Mouse (Mus musculus) heart, embryonic 15.5 days (tissue): ENCODE measurements around the gene Mettl16. TPM values are rescaled to one million over a fixed set of nuclear protein-coding genes. Genes with fewer than 3 reads are reported as not detected.

Experiments
- ATAC-seq: fragments of 200-750 bp; cut with Nextera tagmentation; replicated peaks from 2 replicates; pipeline ENCODE4 v1.8.0; 2017; ENCODE audit warnings: low read depth, moderate TSS enrichment; ENCODE audit not compliant: insufficient number of reproducible peaks, insufficient read depth, low FRiP score
- H3K27ac ChIP-seq: fragments of 300-500 bp; sonication (generic); 2 replicates; pipeline ENCODE4 v1.5.1; 2015; ENCODE audit warnings: mild to moderate bottlenecking, inconsistent platforms
- H3K27me3 ChIP-seq: fragments of 300-500 bp; sonication (generic); 2 replicates; pipeline ENCODE4 v1.6.1; 2015; ENCODE audit warnings: inconsistent platforms
- H3K36me3 ChIP-seq: fragments of 300-500 bp; sonication (generic); 2 replicates; pipeline ENCODE4 v1.6.1; 2015; ENCODE audit warnings: mild to moderate bottlenecking, inconsistent platforms
- H3K4me1 ChIP-seq: fragments of 300-500 bp; sonication (generic); replicated peaks from 2 replicates; pipeline ENCODE4 v1.6.1; 2015; ENCODE audit warnings: inconsistent platforms
- H3K4me2 ChIP-seq: fragments of 300-500 bp; sonication (generic); 2 replicates; pipeline ENCODE4 v1.6.1; 2015; ENCODE audit warnings: inconsistent platforms, mild to moderate bottlenecking, moderate library complexity
- H3K4me3 ChIP-seq: fragments of 300-500 bp; sonication (generic); 2 replicates; pipeline ENCODE4 v1.5.1; 2015; ENCODE audit warnings: mild to moderate bottlenecking, inconsistent platforms
- H3K9ac ChIP-seq: fragments of 300-500 bp; sonication (generic); 2 replicates; pipeline ENCODE4 v1.6.1; 2015; ENCODE audit warnings: mild to moderate bottlenecking, inconsistent platforms
- H3K9me3 ChIP-seq: fragments of 300-500 bp; sonication (generic); replicated peaks from 2 replicates; pipeline ENCODE4 v1.6.1; 2016; ENCODE audit warnings: inconsistent platforms
- WGBS: fragments of 180-500 bp; shearing (Covaris S2); methylation state at CpG from one replicate; pipeline ENCODE4 v1.1.7; 2015; ENCODE audit warnings: mixed read lengths; 5-methylcytosine and 5-hydroxymethylcytosine counted together
- polyA plus RNA-seq: library from polyadenylated mRNA; unstranded; fragments of >200 nt; fragmentation: Nextera tagmentation; extraction: Ambion mirVana; gene quantifications from 2 replicates; pipeline ENCODE4 v1.2.1, GENCODE M21; 2015

Gene Mettl16
- 28.0 and 30.5 TPM in 2 replicates for polyA plus RNA-seq

DNA sequence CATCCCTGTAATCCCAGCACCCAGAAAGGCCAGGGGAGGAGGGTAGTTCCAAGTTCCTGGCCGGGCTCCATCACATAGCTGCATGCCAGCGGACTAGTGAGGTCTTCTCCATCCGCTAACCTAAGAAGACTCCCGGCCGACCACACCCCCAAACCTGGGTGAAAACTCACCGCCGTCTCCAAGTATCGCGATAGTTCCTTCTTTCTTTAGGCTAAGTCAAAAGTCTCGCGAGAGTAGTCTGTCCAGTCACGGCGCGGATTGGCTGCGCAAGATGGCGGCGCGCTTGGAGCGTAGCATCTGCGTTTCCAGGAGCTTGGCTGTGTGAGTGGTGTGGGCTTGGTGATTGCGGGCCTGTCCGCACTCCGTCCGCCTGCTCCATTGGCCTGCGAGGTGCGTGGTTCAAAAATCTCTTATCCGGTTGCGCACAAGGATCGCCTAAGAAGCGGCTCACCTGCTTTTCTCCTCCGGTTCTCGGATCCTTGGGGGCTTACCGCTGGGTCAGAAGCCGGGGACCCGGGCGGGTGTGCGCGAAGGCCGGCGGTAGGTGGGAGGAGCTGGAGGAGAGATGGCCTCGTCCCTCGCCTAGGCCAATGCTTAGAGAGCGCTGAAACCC is at the start of gene Mettl16:
Mettl16 (plus strand) TSS at position 236 of the 613 bp plus-strand sequence.
- H3K27ac ChIP-seq = peak within 1 kb of the TSS; percentile 94
- no peaks in the 10 kb centered on the region for H3K9me3 ChIP-seq
- H3K4me2 ChIP-seq = peak within 1 kb of the TSS; percentile 83
- peak; percentile 90 for ATAC-seq
- under 1% methylated on average over 43 of the region's 43 CpGs for WGBS
- H3K4me1 ChIP-seq = peaks cover 15% of the 10 kb centered on the region
- H3K27me3 ChIP-seq = no peaks in the 10 kb centered on the region
- peak within 1 kb of the TSS; percentile 93 for H3K4me3 ChIP-seq
- H3K9ac ChIP-seq = peak within 1 kb of the TSS; percentile 85
- peaks cover 17% of the 10 kb centered on the region for H3K36me3 ChIP-seq

DNA sequence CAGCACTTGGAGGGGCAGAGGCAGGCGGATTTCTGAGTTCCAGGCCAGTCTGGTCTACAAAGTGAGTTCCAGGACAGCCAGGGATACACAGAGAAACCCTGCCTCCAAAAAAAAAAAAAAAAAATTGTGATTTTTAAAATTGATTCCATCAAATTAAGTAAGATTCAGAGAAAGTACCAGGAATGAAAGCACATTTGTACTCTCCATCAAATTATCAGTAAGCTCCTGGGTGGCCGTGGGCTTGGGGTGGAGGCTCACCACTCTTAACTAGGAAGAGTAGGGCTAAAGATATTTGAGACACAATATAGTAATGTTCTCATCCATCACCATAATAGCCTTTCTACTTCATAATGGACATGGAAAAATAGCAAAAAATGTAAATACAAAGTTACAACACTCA is 49.5 kb upstream of the Mettl16 start:
- no peaks in the 10 kb centered on the region for H3K9me3 ChIP-seq
- no peak for ATAC-seq
- no peaks in the 10 kb centered on the region for H3K27me3 ChIP-seq
- H3K4me3 ChIP-seq = no peak overlapping the region
- no peaks in the 10 kb centered on the region for H3K36me3 ChIP-seq
- H3K4me2 ChIP-seq = peak overlapping the region; percentile 41
- 42% methylated on average over 2 of the region's 2 CpGs for WGBS
- peaks cover 38% of the 10 kb centered on the region for H3K4me1 ChIP-seq
- no peak overlapping the region for H3K9ac ChIP-seq
- H3K27ac ChIP-seq = no peak overlapping the region

DNA sequence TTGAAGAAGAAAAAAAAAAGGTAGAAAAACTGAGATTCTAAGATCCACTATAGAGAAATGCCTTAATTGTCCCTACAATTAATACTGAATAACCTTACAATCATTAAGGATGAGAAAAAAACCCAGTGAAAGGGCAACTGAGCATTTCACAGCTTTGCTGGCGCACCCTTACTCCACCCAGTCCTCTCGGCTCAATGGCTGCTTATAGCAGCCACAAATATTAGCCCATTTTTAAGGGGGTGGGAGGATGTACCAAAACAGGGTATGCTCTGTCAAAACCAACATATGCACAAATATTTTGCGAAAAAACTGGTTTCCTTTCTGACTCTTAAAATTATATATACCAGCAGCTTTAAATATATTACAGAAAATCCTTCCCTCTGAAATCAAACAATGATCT is 48.7 kb upstream of the Mettl16 start:
- no peak overlapping the region for H3K27ac ChIP-seq
- H3K4me2 ChIP-seq = peak overlapping the region; percentile 78
- no peaks in the 10 kb centered on the region for H3K27me3 ChIP-seq
- H3K4me1 ChIP-seq = peaks cover 33% of the 10 kb centered on the region
- WGBS = 28% methylated on average over 3 of the region's 3 CpGs
- no peaks in the 10 kb centered on the region for H3K36me3 ChIP-seq
- H3K9ac ChIP-seq = peak overlapping the region; percentile 38; the same call in 1 of the 2 replicates
- H3K4me3 ChIP-seq = peak overlapping the region; percentile 39
- no peak for ATAC-seq
- H3K9me3 ChIP-seq = no peaks in the 10 kb centered on the region

DNA sequence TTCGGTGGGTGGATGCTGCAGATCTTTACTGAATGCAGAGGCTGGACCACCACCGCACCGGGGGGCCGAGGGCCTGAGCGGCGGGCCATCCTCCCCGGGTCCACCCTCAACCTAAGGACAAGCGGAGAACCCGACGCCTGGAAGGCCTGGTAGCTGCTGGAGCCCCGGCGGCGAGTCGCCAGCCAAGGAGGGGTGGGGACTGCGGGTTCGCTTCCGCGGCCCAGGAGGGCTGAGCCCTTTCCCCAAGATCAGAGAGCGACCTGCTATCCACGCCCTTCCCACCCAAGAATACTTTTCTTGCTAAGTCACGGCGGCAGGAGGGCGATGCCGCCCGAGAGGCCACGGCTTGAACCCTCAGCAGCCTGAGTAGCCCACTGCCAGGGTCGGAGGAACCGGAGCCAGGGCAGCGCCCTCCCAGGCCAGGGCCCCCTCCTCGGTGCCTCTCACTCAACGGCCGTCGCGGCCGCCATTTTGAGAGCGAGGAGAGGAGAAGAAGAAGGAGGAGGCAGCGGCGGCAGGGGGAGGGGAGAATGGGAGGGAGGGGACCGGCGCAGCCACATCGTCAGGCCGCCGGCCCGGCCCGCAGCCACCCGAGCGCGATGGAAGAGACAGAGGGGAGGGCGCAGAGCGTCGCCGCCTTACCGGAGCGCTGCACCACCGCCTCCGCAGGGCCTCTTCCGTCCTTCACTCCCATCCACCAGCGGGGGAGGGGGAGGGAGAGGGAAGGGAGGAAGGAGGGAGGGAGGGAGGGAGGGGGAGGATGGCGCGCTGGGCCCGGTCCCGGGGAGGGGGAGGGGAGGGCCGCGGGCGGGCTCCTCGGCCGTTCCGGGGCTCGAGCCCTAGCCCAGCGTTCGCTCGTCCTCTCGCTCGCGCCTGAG is 47.0 kb upstream of the Mettl16 start:
- peak; percentile 81 for ATAC-seq
- H3K4me2 ChIP-seq = peak overlapping the region; percentile 78
- H3K36me3 ChIP-seq = no peaks in the 10 kb centered on the region
- H3K4me3 ChIP-seq = peak overlapping the region; percentile 72
- H3K27ac ChIP-seq = peak overlapping the region; percentile 99
- H3K27me3 ChIP-seq = no peaks in the 10 kb centered on the region
- H3K9me3 ChIP-seq = no peaks in the 10 kb centered on the region
- H3K4me1 ChIP-seq = peaks cover 30% of the 10 kb centered on the region
- WGBS = under 1% methylated on average over 62 of the region's 75 CpGs
- peak overlapping the region; percentile 96 for H3K9ac ChIP-seq

DNA sequence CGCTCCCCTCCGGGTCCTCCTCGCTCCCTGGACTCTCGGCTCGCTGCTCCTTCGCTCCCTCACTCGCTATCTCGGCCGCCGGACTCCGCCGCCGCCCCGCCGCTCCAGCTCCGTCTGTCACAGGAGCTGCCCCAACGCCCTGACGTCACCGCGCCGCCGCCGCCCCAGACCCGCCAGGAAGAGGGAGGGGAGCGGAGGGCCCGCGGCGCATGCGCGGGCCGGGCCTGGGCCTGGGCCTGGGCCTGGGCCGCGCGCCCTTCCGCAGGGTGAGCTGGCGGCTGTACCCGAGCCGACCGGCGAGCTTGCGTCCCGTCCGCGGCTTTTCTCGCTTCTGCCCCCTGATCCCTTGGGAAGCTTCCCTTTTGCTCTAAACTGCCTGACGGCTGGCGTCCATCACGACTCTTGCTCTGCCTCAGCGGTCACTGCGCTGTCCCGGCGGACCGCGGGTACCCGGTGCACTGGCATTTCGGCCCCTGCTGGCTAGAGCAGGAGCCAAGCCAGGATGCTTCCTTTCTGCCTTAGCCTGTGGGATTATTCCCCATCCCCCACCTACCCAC is 46.3 kb upstream of the Mettl16 start, which contains the start of gene Pafah1b1:
Pafah1b1 (minus strand) TSS at position 436 of the 557 bp plus-strand sequence.
- H3K4me1 ChIP-seq = peaks cover 28% of the 10 kb centered on the region
- H3K36me3 ChIP-seq = no peaks in the 10 kb centered on the region
- peak within 1 kb of the TSS; percentile 99 for H3K27ac ChIP-seq
- no peaks in the 10 kb centered on the region for H3K27me3 ChIP-seq
- no peaks in the 10 kb centered on the region for H3K9me3 ChIP-seq
- peak; percentile 97 for ATAC-seq
- under 1% methylated on average over 47 of the region's 56 CpGs for WGBS
- peak within 1 kb of the TSS; percentile 72 for H3K4me3 ChIP-seq
- H3K9ac ChIP-seq = peak within 1 kb of the TSS; percentile 96
- peak within 1 kb of the TSS; percentile 78 for H3K4me2 ChIP-seq

DNA sequence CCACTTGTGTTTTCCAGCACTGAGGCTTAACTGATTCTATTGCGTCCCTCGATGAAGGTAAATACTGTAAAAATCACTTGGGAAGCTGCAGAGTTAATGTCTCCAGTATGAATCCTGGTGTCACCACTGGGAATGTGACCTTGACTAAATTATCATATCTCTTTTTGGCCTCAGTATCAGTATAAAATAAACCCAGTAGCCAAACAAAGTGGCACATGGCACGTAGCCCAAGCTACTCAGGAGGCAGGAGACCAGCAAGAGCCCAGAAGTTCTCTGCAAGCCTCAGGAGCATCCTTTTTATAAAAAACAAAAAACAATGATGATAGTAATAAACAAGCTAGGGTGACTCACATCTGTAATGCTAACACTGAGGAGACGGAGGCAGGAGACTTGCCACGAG is 45.4 kb upstream of the Mettl16 start:
- Histone ChIP-seq H3K27ac (peak overlapping the region; percentile 99), H3K4me2 (peak overlapping the region; percentile 62), H3K4me3 (no peak overlapping the region; the same call in 1 of the 2 replicates), H3K36me3 (no peaks in the 10 kb centered on the region), H3K9ac (no peak overlapping the region), H3K9me3 (no peaks in the 10 kb centered on the region), H3K27me3 (no peaks in the 10 kb centered on the region), H3K4me1 (peaks cover 23% of the 10 kb centered on the region)
- no peak for ATAC-seq
- WGBS = 29% methylated on average over 5 of the region's 5 CpGs

DNA sequence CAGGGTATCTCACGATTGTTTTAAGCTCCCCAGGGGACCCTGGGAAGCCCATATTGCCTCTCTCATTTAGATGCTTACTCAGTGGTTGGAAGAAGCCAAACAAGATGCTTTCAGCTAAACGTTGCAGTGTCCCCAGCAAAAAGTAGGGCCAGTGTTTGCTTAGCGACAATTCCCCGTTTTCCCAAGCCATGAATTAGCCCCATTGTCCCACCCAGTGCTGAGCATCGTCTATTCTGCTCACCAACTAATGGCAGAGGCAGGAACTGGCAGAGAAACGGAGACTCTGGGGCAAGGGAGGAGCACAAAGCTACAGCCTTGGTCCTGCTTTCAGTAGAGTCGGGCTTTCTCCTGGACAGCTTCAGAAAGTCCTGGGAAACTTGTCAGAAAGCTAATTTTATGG is 35.7 kb upstream of the Mettl16 start:
- H3K27ac ChIP-seq = no peak overlapping the region
- H3K9ac ChIP-seq = no peak overlapping the region
- H3K4me3 ChIP-seq = no peak overlapping the region
- H3K4me1 ChIP-seq = 0 out of 2 replicates have a peak, but pooled peaks cover 2% of the 10 kb centered on the region
- H3K27me3 ChIP-seq = no peaks in the 10 kb centered on the region
- H3K4me2 ChIP-seq = no peak overlapping the region
- no peaks in the 10 kb centered on the region; the same call in 1 of the 2 replicates for H3K9me3 ChIP-seq
- no peaks in the 10 kb centered on the region for H3K36me3 ChIP-seq
- no peak for ATAC-seq
- 30% methylated on average over 7 of the region's 7 CpGs for WGBS

DNA sequence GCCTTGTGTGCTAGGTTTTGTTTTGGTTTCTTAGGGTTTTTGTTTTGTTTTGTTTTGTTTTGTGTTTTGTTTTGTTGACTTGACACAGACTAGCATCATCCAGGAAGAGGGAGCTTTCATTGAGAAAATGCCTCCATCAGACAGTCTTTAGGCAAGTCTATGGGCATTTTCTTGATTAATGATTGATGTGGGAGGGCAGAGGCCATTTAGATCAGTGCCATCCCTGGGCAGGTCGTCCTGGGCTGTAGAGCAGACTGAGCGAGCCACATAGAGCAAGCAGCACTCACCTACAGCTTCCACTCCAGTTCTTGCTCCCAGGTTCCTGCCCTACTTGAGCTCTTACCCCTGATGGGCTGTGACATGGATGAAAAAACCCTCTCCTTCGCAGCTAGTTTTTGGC is 32.8 kb upstream of the Mettl16 start:
- Histone ChIP-seq H3K27me3 (no peaks in the 10 kb centered on the region), H3K27ac (no peak overlapping the region), H3K9me3 (no peaks in the 10 kb centered on the region; the same call in 1 of the 2 replicates), H3K4me3 (no peak overlapping the region), H3K9ac (no peak overlapping the region), H3K36me3 (no peaks in the 10 kb centered on the region), H3K4me2 (no peak overlapping the region), H3K4me1 (0 out of 2 replicates have a peak, but pooled peaks cover 2% of the 10 kb centered on the region)
- ATAC-seq = no peak
- WGBS = 73% methylated on average over 3 of the region's 3 CpGs

DNA sequence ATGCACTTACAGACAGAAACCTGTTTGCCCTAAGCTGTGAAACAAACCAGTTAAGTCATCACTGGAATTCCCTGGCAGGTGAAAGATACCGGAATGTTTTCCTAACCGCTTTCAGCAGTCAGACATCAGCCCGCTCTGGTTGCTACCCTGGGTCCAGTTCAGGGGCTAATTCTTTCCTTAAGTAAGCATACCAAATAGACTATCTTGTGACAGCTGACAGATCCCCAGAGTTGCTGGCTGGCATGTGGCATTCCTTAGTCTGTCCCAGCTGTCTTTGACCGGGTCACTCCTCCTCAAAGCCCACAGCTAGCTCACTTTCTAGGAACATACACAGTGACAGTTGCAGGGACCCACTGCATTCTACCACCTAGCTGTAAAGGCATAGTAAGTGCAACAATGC is 22.6 kb upstream of the Mettl16 start:
- H3K27ac ChIP-seq = peak overlapping the region; percentile 70
- H3K9ac ChIP-seq = no peak overlapping the region
- no peaks in the 10 kb centered on the region for H3K36me3 ChIP-seq
- H3K4me2 ChIP-seq = no peak overlapping the region
- peak; percentile 78 for ATAC-seq
- H3K27me3 ChIP-seq = no peaks in the 10 kb centered on the region
- no peaks in the 10 kb centered on the region for H3K9me3 ChIP-seq
- H3K4me3 ChIP-seq = no peak overlapping the region
- peaks cover 20% of the 10 kb centered on the region for H3K4me1 ChIP-seq
- 22% methylated on average over 4 of the region's 4 CpGs for WGBS

DNA sequence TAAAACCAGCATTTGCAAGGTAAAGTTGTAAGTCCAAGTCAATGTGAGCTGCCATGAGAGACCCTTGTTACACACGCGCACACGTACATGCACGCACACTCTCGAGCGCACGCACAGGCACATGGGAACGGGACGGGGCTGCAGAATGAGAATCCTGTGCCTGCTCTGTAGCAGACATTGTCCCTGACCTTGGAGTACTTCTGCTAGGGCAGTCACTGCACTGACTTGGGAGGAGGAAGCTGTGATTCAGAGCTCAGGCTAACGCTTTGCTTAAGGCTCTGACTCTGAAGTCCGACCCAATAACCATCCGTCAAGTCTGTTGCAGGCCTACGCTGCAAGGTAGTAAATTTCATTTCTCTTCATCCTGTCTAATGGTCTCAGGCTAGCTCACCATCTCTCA is 21.4 kb upstream of the Mettl16 start:
- H3K9ac ChIP-seq = no peak overlapping the region
- 79% methylated on average over 13 of the region's 13 CpGs for WGBS
- no peak for ATAC-seq

DNA sequence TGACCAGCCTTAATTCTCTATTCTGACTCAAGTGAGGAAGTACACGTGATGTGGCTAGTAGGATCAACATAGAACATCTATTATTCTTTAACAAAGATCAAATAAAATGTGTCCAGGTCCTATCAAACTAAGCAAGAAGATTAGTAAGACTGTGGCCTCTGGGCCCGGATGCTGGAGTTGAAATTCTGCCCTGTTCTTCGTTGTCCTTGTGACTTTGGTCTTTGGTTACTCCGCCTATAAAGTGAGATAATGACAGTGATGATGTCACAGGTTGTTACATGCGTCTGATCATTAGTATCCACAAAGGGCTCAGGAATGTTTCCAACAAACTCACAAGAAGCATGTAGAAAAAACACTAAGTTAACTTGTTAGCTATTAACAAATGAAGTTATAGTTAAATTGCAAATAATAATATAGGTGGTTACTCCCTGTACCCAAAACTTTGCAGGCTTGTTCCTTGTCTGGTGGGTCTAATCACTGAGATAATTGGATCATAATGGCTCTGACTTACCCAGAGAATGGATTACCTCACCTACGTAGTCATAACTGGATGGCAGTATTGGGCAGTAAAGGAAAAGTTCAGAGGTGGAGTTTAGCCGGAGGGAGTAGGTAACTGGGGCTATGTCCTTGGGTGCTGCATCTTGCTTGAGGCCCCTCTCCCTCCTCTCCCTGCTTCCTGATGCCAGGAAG is 19.8 kb upstream of the Mettl16 start:
- no peaks in the 10 kb centered on the region for H3K27me3 ChIP-seq
- no peak overlapping the region for H3K4me2 ChIP-seq
- no peak for ATAC-seq
- H3K4me3 ChIP-seq = no peak overlapping the region
- WGBS = 74% methylated on average over 7 of the region's 7 CpGs
- H3K36me3 ChIP-seq = no peaks in the 10 kb centered on the region
- H3K27ac ChIP-seq = no peak overlapping the region
- H3K4me1 ChIP-seq = peaks cover 20% of the 10 kb centered on the region
- H3K9me3 ChIP-seq = no peaks in the 10 kb centered on the region
- H3K9ac ChIP-seq = no peak overlapping the region

More for the DNA sequence above, 21.4 kb upstream of the Mettl16 start:
- Histone ChIP-seq H3K27me3 (no peaks in the 10 kb centered on the region), H3K4me2 (no peak overlapping the region), H3K36me3 (no peaks in the 10 kb centered on the region), H3K27ac (peak overlapping the region; percentile 70), H3K4me3 (no peak overlapping the region), H3K9me3 (no peaks in the 10 kb centered on the region), H3K4me1 (peaks cover 20% of the 10 kb centered on the region)
